Mouse (Mus musculus) kidney, adult 2 months (tissue): Measurements from ENCODE around the gene Dnajb14. TPM values are rescaled to one million over a fixed set of nuclear protein-coding genes. Genes with fewer than 3 reads are reported as not detected.
"Not testable (repeated sequence)": the region's sequence is repeated elsewhere in the genome, so short reads cannot be mapped to it uniquely, and the experiment has no call there.

Source experiments
- DNase-seq: peaks from one replicate; pipeline ENCODE4 v3.0.0; 2021
- H3K27ac ChIP-seq: fragments of 200-500 bp; 2 replicates; pipeline ENCODE4 v1.5.1; 2012; ENCODE audit warnings: low read depth, low read length, control low read depth, inconsistent platforms; ENCODE audit not compliant: insufficient read depth
- H3K27me3 ChIP-seq: fragments of 200-500 bp; replicated peaks from 2 replicates; pipeline ENCODE4 v1.6.1; 2012; ENCODE audit warnings: mild to moderate bottlenecking, moderate library complexity, low read length, inconsistent platforms; ENCODE audit not compliant: control insufficient read depth, insufficient read depth
- H3K36me3 ChIP-seq: fragments of 200-500 bp; 2 replicates; pipeline ENCODE4 v1.6.1; 2012; ENCODE audit warnings: mild to moderate bottlenecking, moderate library complexity, low read length, inconsistent platforms; ENCODE audit not compliant: control insufficient read depth, insufficient read depth
- H3K4me1 ChIP-seq: fragments of 200-500 bp; 2 replicates; pipeline ENCODE4 v1.6.1; 2011; ENCODE audit warnings: low read length; ENCODE audit not compliant: control insufficient read depth, insufficient read depth
- H3K4me3 ChIP-seq: fragments of 200-500 bp; 2 replicates; pipeline ENCODE4 v1.5.1; 2011; ENCODE audit warnings: mild to moderate bottlenecking, low read depth, low read length, control low read depth; ENCODE audit not compliant: insufficient read depth
- CTCF ChIP-seq: fragments of 200-500 bp; conservative IDR thresholded peaks from 2 replicates; pipeline ENCODE4 v1.5.1; 2011; ENCODE audit warnings: low read depth, mild to moderate bottlenecking, control low read depth, low read length, moderate library complexity, mixed read lengths; ENCODE audit not compliant: insufficient read depth, insufficient read length
- POLR2A ChIP-seq: fragments of 200-500 bp; IDR thresholded peaks from one replicate; pipeline ENCODE4 v1.6.1; 2011; ENCODE audit warnings: low read depth, low read length, control low read depth
- WGBS: fragments of 180-500 bp; shearing (Covaris S2); methylation state at CpG from one replicate; pipeline ENCODE4 v1.1.7; 2018; 5-methylcytosine and 5-hydroxymethylcytosine counted together
- polyA plus RNA-seq: library from polyadenylated mRNA; depleted of rRNA; stranded (reverse); fragments of >200 nt; gene quantifications from 2 replicates; pipeline ENCODE4 v1.2.3, GENCODE M21; 2012; rRNA removed

Gene Dnajb14
- polyA plus RNA-seq, 1 experiment = 6.2 TPM

DNA sequence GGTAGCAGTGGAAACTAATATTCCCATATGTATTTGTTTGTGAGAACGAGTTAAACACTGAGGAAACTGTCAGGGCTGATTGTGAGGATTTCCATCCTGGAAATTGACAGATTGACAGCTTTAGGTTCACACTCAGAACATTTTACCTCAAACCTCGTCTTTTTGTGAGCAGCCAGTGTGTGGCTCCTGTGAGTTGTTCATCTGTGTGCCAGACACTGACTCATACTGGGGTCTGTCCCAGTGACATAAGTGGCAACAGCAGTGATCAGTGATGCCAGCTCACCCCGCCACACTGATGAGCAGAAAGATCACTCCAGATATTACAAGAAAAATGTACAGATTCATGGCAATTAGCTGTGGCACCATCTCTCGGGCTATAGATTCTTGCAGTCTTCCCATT is 92.0 kb downstream of the Dnajb14 start:
- H3K4me1 ChIP-seq = no peaks in the 10 kb centered on the region
- no peaks in the 10 kb centered on the region for H3K27me3 ChIP-seq
- no peak overlapping the region for H3K4me3 ChIP-seq
- DNase-seq = no peak
- H3K27ac ChIP-seq = no peak overlapping the region
- H3K36me3 ChIP-seq = no peaks in the 10 kb centered on the region
- 89% methylated on average over 4 of the region's 4 CpGs for WGBS
- no peak for TF ChIP-seq CTCF
- TF ChIP-seq POLR2A = no peak

DNA sequence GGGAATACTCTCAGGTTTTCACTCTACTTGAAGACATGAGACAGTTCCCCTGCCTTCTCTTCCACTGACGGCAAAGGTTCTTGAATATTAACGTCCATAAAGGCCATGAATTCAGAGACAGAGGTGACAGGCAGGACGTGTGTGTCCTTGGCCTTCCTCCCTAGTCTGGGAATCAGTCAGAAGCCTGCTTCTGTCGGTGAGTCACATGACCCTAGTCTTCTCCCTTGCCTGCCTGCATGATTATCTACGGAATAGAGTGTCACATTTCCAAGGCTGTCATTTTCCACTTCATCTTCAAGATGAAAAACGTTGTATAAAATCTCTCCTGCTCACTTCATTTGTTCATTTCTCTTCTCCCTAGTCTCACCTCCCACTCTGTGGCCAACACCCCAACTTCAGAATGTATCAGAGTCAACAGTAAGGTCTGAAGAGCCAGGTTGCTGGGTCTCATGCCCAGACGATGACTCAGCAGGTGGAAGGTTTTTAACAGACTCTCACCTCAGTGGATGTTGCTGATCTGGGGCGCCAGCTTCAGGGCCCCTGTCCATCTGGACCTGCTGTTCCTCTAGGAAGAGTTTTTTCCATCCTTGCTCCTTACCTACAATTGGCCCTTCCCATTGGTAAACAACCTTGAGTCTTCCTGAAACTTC is 94.4 kb downstream of the Dnajb14 start:
- Histone ChIP-seq H3K36me3 (no peaks in the 10 kb centered on the region), H3K4me3 (no peak overlapping the region), H3K4me1 (no peaks in the 10 kb centered on the region), H3K27ac (no peak overlapping the region), H3K27me3 (no peaks in the 10 kb centered on the region)
- DNase-seq = no peak
- no peak for TF ChIP-seq POLR2A
- TF ChIP-seq CTCF = no peak
- WGBS = 61% methylated on average over 8 of the region's 8 CpGs

DNA sequence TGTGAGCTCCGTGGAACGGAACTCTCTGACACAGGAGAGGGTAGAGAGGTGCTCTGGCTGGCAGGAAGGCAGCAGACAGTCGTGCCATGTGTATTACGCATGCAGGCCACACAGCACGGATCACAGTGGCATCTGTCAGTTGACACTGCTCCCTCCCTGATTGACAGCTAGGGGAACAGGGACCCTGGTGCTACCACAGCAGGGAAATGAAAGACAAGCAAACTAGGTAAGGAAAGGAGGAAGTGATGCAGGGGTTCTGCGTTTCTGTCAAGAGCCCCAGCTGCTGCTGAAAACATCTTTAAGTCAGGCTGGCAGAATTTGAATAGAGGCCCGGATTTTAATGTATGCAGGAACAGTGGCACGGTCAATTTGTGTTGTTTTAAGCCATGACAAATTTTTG is 96.0 kb downstream of the Dnajb14 start:
- no peak overlapping the region for H3K27ac ChIP-seq
- 82% methylated on average over 8 of the region's 8 CpGs for WGBS
- H3K27me3 ChIP-seq = no peaks in the 10 kb centered on the region
- no peak overlapping the region for H3K4me3 ChIP-seq
- H3K36me3 ChIP-seq = no peaks in the 10 kb centered on the region
- DNase-seq = no peak
- no peaks in the 10 kb centered on the region for H3K4me1 ChIP-seq
- TF ChIP-seq POLR2A = no peak
- no peak for TF ChIP-seq CTCF

DNA sequence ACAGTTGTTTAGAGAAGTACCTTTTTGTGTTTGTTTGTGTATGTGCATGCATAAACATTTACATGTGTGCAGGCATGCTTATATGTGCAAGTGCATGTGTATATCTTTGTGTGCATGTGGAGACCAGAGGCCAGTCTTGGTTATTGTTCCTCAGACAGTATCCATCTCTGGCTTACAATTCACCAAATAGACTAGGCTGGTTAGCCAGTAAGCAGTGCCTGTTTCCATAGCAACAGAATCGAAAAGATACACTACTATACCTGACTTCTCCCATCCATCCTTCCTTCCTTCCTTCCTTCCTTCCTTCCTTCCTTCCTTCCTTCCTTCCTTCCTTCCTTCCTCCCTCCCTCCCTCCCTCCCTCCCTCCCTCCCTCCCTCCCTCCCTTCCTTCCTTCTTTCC is 96.5 kb downstream of the Dnajb14 start:
- not testable (repeated sequence) for H3K36me3 ChIP-seq, DNase-seq, H3K27ac ChIP-seq, H3K4me3 ChIP-seq, H3K27me3 ChIP-seq, H3K4me1 ChIP-seq
- 70% methylated on average over 1 of the region's 1 CpGs for WGBS

Other genes with a start within 250 kb of the Dnajb14 start
- gene Ddit4l, start 246.1 kb upstream of the Dnajb14 start, polyA plus RNA-seq = 7.0 and 12.0 TPM in 2 replicates
- gene Gm21962, start 196.2 kb upstream of the Dnajb14 start, polyA plus RNA-seq = not detected in 2 replicates
- 365 and 439 TPM in 2 replicates for gene H2afz, start 3.2 kb upstream of the Dnajb14 start, polyA plus RNA-seq
- 32.9 and 41.5 TPM in 2 replicates for gene Lamtor3, start 50.8 kb downstream of the Dnajb14 start, polyA plus RNA-seq
- gene Dapp1, start 113.9 kb downstream of the Dnajb14 start, polyA plus RNA-seq = 1.7 and 2.3 TPM in 2 replicates
- gene 1110002E22Rik, start 197.4 kb downstream of the Dnajb14 start, polyA plus RNA-seq = 0.01 and 0.42 TPM in 2 replicates
- 0.08 TPM in 1 of 2 replicates, not detected in the other for gene Gm5105, start 199.7 kb downstream of the Dnajb14 start, polyA plus RNA-seq